Mouse (Mus musculus): ENCODE measurements around the gene Olfr1502.
"Not testable (repeated sequence)": the region's sequence is repeated elsewhere in the genome, so short reads cannot be mapped to it uniquely, and the experiment has no call there.

Olfr1502 gene

GRCm38 (mm10) chr19:13861495-13861894 lies at the start of gene Olfr1502:
Olfr1502 (plus strand) TSS chr19:13861795.
- DNase-seq = no peak

- no peak for DNase-seq
Measured at GRCm38 (mm10) chr19:13812823-13813222, 48.8 kb upstream of the Olfr1502 start.

GRCm38 (mm10) chr19:13818827-13819226 lies 42.8 kb upstream of the Olfr1502 start:
- no peak for DNase-seq

GRCm38 (mm10) chr19:13819347-13819746 lies 42.2 kb upstream of the Olfr1502 start, which contains the start of gene Olfr1499:
Olfr1499 (minus strand) TSS chr19:13819447.
- DNase-seq = no peak

GRCm38 (mm10) chr19:13820847-13821246 lies 40.7 kb upstream of the Olfr1502 start:
- DNase-seq = no peak

- DNase-seq = no peak
Measured at GRCm38 (mm10) chr19:13828447-13828846, 33.1 kb upstream of the Olfr1502 start.

- DNase-seq = no peak
Measured at GRCm38 (mm10) chr19:13830388-13830787, 31.2 kb upstream of the Olfr1502 start, which contains the start of gene Olfr1500. Olfr1500 (minus strand) TSS chr19:13830488.

GRCm38 (mm10) chr19:13850592-13850991 lies 11.0 kb upstream of the Olfr1502 start, which contains the start of gene Olfr1501:
Olfr1501 (minus strand) TSS chr19:13850692.
- DNase-seq = not testable (repeated sequence)

- no peak for DNase-seq
Measured at GRCm38 (mm10) chr19:13897828-13898227, 36.2 kb downstream of the Olfr1502 start, which contains the start of gene Olfr1504. Olfr1504 (minus strand) TSS chr19:13897928.

All from cerebellum, adult 11-12 months (tissue).